Mouse (Mus musculus): ENCODE measurements around the gene 2810004N23Rik.

2810004N23Rik gene

DNA sequence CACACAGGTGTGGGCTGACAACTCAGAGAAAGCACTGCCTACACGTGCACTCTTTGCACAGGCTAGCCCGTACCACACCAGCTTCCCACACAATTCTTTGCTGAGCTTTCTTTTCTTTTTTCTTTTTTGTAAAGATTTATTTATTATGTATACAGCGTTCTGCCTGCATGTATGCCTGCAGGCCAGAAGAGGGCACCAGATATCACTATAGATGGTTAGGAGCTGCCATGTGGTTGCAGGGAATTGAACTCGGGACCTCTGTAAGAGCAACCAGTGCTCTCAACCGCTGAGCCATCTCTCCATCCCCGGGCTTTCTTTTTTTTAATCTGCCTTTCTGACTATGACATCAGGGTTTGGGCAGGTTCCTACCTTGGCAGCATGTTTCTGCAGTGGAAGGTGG is 39.4 kb downstream of the 2810004N23Rik start:
- no peak for DNase-seq (ENCODE audit: low read depth, low spot score)

- DNase-seq (ENCODE audit: low read depth, low spot score), result no peak
These were observed 42.8 kb downstream of the 2810004N23Rik start for GRCm38 (mm10) chr8:124820125-124820524.

- no peak for DNase-seq (ENCODE audit: low read depth, low spot score)
These were observed 43.3 kb downstream of the 2810004N23Rik start for GRCm38 (mm10) chr8:124819612-124820115.

DNA sequence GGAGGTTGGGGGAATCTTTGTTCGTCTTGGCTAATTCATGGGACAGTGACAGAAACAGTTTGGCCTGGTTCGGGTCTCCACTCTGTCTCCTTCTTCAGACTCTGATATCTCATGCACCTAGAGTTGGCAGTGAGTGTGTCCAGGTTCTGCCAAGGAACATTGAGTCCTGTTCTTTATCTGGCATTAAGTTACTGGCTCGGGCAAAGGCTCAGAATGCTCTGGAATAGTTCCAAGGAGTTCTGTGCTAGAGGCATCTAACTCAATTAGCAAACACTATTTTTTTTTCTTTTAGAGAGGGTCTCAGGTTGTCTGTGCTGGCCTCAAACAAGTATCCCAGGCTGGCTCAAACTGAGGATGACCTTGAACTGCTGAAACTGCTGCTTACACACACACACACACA is 45.6 kb downstream of the 2810004N23Rik start:
- no peak for DNase-seq (ENCODE audit: low read depth, low spot score)

DNA sequence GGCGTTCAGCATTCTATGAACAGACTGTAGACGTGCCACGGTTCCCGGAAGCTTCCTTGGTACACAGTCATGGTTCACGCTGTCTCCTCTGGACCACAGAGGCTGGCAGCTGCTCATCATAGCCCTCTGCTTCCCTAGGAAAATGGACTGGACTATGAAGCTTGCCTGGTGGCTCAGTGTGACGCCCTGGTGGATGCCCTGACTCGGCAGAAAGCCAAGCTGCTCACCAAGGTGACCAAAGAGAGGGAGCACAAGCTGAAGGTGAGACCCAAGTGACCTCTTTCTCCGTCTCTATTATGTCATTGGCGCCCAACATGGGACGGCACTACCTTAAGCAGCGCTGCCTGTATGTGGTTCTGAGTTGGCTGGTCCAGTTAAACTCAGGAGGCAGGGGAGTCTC is 46.1 kb downstream of the 2810004N23Rik start:
- DNase-seq (ENCODE audit: low read depth, low spot score), result no peak

- DNase-seq (ENCODE audit: low read depth, low spot score), result no peak
These were observed 47.0 kb downstream of the 2810004N23Rik start for GRCm38 (mm10) chr8:124815870-124816269.

GRCm38 (mm10) chr8:124813326-124813725 is 49.6 kb downstream of the 2810004N23Rik start:
- DNase-seq (ENCODE audit: low read depth, low spot score), result no peak

GRCm38 (mm10) chr8:124810689-124811394 is 52.1 kb downstream of the 2810004N23Rik start:
- no peak for DNase-seq (ENCODE audit: low read depth, low spot score)

- DNase-seq (ENCODE audit: low read depth, low spot score), result no peak
These were observed 52.8 kb downstream of the 2810004N23Rik start for GRCm38 (mm10) chr8:124810056-124810610.

GRCm38 (mm10) chr8:124809419-124809818 is 53.5 kb downstream of the 2810004N23Rik start:
- DNase-seq (ENCODE audit: low read depth, low spot score), result no peak

- DNase-seq (ENCODE audit: low read depth, low spot score), result no peak
These were observed 56.9 kb downstream of the 2810004N23Rik start for GRCm38 (mm10) chr8:124805990-124806389.

- DNase-seq (ENCODE audit: low read depth, low spot score), result no peak
These were observed 58.9 kb downstream of the 2810004N23Rik start for GRCm38 (mm10) chr8:124803824-124804702.

GRCm38 (mm10) chr8:124800542-124800941 is 62.4 kb downstream of the 2810004N23Rik start:
- no peak for DNase-seq (ENCODE audit: low read depth, low spot score)

- no peak for DNase-seq (ENCODE audit: low read depth, low spot score)
These were observed 67.0 kb downstream of the 2810004N23Rik start for GRCm38 (mm10) chr8:124795781-124796488.

DNA sequence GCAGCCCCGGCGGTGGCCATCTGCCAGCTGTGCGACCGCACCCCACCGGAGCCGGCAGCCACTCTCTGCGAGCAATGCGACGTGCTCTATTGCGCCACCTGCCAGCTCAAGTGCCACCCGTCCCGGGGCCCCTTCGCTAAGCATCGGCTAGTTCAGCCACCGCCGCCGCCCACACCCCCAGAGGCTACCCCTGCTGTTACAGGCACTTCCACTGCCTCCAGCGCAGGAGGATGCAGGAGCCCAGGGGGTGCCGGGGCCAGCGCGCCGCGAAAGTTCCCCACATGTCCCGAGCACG is 68.5 kb downstream of the 2810004N23Rik start:
- no peak for DNase-seq (ENCODE audit: low read depth, low spot score)

DNA sequence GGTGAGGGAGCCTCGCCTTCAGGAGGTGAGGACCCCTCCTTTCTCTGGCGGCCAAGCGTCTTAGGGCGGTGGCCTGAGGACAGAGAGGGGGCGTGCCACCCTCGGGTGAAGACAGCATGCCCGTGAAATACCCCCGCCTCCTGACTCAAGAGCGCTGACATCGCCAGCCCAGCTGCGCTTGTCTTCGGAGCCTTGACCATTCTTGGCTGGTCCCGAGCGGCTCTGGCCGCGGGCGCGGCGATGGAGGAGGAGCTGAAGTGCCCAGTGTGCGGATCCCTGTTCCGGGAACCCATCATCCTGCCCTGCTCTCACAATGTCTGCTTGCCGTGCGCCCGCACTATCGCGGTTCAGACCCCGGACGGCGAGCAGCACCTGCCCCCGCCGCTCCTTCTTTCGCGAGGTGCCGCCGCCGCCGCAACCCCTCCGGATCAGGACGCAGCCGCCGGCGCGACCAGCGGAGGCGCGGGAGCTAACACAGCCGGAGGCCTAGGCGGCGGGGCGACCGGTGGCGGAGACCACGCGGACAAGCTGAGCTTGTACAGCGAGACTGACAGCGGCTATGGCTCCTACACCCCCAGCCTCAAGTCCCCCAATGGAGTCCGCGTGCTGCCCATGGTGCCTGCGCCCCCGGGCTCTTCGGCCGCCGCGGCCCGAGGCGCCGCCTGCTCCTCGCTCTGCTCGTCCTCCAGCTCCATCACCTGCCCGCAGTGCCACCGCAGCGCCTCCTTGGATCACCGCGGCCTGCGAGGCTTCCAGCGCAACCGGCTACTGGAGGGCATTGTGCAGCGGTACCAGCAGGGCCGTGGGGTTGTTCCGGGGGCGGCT is 69.0 kb downstream of the 2810004N23Rik start:
- no peak for DNase-seq (ENCODE audit: low read depth, low spot score)

DNA sequence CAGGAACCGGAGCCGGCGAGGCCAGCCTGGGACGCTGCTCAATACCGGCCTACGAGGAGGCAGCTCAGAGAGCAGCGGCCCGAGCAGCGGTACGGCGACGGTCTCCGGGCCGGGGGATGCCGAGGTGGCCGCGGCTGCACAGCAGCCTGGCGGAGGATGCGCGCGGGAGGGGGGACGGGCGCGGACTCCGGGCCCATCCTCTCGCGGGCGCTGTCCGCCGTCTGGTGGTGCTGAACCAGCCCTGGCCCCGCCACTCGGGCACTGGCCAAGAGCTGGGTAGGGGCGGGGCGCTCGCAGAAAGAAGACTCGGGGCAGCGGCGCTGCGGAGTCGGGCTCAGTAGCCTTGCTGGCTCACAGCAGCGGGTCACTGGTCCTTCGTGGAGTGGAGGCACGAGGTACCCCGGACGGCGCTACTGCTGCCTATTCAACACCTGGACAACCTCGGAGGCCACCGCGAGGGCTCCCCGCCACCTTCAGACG is 69.7 kb downstream of the 2810004N23Rik start:
- no peak for DNase-seq (ENCODE audit: low read depth, low spot score)

DNA sequence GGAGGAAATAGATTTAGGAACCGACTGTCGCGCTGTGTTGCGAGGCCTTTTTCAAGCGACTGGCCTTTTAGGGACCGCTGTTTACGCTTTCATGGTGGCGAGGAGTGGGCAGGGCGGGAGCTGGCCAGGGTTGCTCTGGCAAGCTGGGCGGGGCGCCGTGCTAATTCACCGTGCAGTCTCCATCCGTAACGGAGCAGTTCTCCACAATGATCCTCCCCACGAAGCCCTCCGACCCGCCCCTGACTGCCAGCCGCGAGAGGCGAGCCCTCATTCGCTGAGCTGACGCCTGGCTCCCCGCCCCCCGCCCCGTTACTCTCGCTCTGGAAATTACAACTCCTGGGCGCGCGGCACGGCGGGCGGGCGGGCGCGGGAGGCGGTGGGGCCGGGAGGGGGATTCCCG is 70.2 kb downstream of the 2810004N23Rik start, which contains the start of gene Trim67:
Trim67 (plus strand) TSS at position 385 of the 400 bp plus-strand sequence.
- peak; percentile 89 for DNase-seq (ENCODE audit: low read depth, low spot score)

DNA sequence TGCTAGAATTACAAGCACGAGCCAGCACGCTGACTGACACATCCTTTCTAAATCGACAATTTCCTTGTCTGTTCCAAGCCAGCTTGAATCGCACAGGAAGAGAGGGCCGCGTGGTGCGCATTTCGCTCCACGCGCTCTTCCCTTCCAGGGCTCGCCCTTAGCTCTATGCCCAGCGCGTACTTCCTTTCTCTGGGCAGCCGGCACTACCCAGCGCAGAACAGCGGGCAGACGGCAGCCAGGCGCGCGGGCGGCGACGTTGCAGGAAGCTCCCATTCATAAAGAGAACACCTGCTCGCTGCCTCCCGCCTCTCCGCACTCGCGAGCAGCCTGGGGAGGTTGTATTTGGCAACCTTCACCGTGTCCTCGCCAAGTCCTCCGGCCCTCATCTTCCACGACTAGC is 70.7 kb downstream of the 2810004N23Rik start:
- DNase-seq (ENCODE audit: low read depth, low spot score), result no peak

- no peak for DNase-seq (ENCODE audit: low read depth, low spot score)
These were observed 71.2 kb downstream of the 2810004N23Rik start for GRCm38 (mm10) chr8:124791751-124792150.

GRCm38 (mm10) chr8:124790676-124791075 is 72.2 kb downstream of the 2810004N23Rik start:
- DNase-seq (ENCODE audit: low read depth, low spot score), result no peak
